Mouse (Mus musculus): ENCODE data around the gene Tcea3.

The Tcea3 gene

DNA sequence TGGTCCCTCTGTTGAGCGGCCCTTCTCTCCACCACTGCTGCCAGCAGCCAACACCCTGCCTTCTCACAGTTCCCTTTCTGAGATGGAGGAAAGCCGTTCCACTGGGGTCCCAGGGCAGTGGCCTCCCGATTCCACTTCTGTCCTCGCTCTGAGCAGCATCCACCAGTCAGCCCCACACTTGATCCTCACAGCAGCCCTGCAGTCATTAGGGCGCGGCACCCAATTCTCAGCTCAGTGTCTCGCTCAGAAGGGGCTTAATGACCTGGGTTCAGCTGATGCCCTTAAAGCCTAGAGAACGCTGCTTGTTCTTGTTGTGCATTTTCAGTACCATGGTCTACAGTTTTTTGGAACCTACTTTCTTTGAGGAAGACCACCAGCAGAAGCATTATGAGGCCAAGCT lies 33.6 kb downstream of the Tcea3 start:
- no peak for DNase-seq (ENCODE audit: low read depth in 2 of 2, low spot score in 2 of 2)

DNA sequence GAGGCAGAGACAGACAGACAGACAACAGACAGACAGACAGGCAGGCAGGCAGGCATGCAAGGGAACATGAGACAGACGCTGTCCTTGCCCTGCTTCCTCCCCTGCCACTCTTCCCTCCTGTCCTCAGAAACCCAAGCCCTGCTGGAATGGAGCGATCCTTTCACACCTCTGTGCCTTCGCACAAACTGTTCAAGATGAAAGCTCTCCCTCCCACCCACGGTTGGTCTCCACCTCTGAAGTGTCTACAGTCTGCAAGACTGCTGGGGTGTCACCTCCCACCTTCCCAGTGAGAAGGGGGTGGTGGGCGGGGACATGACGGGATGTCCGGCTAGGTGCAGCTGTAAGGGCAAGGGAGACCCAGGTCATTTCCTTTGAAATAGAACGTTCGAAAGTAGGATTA lies 34.1 kb downstream of the Tcea3 start:
- DNase-seq (ENCODE audit: low read depth in 2 of 2, low spot score in 2 of 2): no peak

DNA sequence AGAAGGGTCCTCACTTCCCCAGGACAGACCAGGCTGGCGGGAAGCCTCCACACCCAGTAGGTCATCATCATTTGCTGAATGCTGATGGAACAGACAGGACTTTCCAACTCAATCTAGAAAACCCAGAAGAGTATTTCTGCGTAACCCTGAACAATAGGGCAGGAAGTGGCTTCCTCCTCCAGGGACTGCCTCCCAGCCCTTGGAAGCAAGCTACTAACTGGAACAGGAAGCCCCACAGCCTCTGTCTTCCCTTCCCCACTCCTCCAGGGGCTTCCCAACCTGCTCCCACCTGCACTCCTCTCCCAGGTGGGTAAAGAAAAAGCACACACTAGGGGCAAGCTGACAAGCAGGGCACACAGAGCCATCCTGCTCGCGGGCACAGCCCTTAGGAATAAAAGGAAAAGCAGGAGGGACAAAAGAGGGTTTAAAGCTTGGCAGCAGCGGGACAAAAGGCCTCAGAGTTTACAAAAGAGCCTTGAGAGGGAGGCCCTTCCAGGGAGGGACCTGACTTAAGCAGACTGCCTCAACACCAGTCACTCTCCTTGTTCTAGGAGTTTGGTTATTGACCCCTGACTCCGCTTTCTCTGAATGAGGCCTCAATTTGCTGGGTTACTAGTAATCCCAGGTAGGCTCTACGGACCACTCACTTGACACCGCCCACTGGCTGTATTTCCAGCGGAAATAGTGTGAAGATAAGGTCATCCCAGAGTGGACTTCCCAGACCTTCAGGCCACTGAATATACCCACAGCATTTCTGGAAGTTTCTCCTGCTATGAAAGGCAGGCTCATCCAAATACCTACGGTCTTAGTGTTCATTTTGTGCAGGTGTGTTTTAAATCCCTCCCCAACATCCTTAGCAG lies 35.3 kb downstream of the Tcea3 start:
- no peak for DNase-seq (ENCODE audit: low read depth in 2 of 2, low spot score in 2 of 2)

DNA sequence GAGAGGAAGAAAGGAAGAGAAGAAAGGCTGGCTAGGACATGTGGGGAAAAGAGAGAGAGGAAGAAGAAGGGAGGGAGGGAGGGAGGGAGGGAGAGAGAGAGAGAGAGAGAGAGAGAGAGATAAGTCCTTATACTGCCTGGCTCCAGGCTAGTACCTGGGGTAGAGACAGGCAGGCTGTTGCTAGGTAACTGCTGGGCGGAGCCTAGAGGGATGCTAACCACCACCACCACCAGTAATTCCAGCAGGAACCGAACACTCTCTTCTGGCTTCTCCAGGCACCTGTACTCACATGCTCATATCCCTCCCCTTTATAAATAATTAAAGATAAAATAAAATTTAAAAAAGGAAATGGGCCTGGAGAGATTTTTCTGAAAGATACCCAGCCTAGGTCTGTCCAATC lies 36.3 kb downstream of the Tcea3 start:
- DNase-seq (ENCODE audit: low read depth in 2 of 2, low spot score in 2 of 2): no peak

DNA sequence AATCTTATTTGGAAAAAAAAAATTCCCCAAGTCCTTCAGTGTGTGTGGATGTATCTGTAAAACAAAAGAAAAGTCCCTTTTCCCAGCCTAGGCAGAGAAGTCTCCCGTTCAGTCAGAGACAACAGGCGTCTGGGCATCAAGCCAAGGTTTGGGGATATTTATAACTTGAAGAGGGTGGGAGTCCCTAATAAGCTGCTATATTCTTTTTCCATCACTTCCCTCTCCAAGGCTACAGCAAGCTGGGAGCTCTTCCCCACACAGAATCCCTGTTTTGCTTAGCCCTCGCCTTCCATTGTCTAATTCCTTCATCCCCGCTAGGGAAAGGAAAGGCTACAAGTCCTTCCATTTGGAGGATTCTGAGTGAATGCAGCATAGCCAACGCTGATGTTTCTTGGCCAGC lies 36.9 kb downstream of the Tcea3 start, which contains the start of gene Zfp46:
Zfp46 (plus strand) TSS at position 229 of the 400 bp plus-strand sequence.
- DNase-seq (ENCODE audit: low read depth in 2 of 2, low spot score in 2 of 2): no peak

DNA sequence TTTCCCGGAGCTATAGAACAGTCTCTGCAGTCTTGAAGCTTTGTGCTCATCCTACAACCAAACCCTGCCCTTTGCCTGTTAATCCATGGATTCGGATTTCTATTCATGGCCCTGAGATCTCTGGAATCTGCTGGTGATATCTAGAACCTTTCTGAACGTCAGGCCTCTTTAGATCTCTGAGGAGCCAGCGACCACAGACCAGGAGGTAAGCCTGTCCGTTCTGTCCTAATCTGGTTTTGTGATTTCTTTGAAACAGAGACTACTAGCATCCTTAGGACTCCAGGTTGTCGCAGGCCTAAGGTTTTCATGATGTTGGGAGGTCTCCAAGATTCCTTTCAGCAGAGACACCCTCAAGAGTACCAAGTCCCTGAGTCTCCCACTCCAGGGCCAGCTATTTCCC lies 37.4 kb downstream of the Tcea3 start:
- no peak for DNase-seq (ENCODE audit: low read depth in 2 of 2, low spot score in 2 of 2)

DNA sequence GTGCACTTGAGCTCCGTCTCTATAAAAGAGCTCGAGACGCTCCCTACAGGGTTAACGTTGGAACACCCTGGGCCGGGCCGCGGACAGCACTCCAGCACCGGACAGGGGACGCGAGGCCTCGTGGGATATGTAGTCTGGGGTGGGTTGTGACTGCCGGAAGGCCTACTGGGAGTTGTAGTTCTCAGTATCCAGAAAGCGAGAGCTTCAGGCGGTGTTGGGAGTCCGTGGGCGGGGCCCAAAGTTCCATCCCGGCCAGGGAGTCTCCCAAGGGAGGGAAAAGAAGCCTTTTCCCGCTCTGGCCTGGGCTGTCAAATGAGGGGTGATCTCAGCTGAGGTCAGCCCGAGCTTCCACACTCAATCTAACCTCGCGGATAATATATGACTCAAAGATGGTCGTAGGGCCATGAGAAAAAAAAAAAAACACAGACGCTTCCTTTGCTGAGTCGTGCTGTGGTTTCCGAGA lies 37.9 kb downstream of the Tcea3 start:
- peak; percentile 78 to 86 for DNase-seq (ENCODE audit: low read depth in 2 of 2, low spot score in 2 of 2)

DNA sequence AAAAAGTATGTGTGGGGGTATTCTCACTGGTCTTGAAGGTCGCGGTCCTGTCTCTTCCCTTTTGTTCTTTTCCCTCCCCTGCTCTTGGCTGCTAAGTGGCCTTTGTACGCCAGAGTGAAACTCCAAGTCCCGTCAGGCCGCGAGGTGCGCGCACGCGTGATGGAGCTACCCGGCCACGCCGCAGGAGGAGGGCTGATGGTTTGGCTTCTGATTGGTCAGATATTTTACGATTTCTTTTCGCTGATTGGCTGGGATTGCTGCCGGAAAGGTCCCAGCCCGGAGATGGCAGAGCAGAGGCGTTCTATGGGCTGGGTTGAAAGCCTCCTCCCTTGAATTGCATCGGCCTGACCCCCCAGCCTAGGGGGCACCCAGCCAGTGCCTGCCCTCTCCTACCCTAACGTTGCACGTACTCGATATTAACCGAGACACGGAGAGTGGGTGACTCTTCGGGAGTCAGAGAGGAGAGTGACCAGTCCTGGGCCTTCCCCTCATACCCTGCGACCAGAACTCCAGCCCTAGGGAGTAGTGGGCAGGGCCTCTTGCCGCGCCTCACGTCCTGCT lies 38.4 kb downstream of the Tcea3 start:
- peak; percentile 90 to 94 for DNase-seq (ENCODE audit: low read depth in 2 of 2, low spot score in 2 of 2)

DNA sequence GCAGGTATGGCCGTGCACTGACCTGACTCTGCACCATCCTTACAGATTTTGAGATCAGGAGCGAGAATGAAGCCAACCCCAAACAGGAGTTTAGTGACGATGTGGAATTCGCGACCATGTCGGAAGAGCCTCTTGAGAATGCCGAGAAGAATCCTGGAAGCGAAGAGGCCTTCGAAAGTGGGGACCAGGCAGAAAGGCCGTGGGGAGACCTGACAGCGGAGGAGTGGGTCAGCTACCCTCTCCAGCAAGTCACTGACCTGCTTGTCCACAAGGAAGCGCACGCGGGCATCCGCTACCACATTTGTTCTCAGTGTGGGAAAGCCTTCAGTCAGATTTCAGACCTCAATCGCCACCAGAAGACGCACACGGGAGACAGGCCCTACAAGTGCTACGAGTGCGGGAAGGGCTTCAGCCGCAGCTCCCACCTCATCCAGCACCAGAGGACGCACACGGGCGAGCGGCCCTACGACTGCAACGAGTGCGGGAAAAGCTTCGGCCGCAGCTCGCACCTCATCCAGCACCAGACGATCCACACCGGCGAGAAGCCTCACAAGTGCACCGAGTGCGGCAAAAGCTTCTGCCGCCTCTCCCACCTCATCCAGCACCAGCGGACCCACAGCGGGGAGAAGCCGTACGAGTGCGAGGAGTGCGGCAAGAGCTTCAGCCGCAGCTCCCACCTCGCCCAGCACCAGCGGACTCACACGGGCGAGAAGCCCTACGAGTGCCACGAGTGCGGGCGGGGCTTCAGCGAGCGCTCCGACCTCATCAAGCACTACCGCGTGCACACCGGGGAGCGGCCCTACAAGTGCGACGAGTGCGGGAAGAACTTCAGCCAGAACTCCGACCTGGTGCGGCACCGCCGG lies 42.6 kb downstream of the Tcea3 start:
- DNase-seq (ENCODE audit: low read depth in 2 of 2, low spot score in 2 of 2): no peak

DNA sequence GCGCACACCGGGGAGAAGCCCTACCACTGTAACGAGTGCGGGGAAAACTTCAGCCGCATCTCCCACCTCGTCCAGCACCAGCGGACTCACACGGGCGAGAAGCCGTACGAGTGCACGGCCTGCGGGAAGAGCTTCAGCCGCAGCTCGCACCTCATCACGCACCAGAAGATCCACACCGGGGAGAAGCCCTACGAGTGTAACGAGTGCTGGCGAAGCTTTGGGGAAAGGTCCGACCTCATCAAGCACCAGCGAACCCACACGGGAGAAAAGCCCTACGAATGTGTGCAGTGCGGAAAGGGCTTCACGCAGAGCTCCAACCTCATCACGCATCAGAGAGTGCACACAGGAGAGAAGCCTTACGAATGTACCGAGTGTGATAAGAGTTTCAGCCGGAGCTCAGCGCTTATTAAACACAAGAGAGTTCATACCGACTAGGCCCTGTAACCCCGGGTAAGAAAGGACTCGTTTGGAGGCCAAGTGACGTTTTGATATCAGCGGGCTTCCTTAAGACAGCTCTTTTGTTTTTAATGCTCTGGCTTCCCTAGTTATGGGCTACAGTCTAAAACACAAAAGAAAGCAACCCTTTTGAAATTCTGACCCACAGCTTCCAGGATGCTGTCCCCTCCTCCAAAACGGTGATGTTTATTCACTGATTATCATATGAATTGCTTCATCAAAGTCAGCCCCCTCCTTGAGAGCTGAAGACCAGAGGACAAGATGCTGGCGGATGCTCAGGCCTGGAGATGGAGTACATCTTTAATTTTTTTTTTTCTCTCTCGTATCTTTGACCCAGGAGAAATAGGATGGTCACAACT lies 43.5 kb downstream of the Tcea3 start:
- DNase-seq (ENCODE audit: low read depth in 2 of 2, low spot score in 2 of 2): no peak

DNA sequence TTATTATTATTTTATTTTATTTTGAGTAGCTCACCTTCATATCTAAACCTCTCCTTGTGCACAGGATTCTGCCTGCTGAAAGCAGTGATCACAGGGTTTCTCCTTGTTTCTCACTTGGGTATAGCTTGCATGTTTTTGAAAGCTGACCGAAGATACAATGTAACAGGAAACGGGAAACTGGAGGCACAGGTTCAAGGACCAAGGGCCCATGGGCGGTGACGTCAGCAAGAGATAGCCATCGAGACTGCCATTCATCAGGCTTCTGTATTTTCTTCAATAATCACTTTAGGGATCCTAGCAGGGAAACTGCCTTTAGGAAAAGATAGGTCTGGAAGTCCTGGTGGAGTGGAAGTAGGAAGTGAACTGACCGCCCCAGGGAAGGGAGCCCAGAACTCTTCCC lies 44.2 kb downstream of the Tcea3 start:
- no peak for DNase-seq (ENCODE audit: low read depth in 2 of 2, low spot score in 2 of 2)

DNA sequence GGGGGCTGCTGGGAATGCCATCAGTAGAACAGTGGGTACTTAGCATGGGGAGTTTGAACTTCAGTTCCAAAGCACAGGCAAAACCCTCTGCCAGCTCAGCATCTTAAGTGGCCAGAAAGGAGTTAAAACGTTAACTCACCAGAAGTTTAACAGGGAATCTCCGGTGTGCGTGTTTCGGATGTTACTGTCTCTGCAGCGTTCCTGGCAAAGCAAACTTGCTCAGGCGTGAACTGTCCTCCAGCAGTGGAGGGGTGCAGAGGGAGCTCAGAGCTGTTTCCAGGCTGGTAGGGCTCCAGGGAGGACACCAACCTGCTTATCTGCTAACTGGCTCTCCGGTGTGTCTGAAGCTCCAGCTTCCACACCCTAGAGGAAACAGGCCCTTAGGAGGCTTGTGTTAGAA lies 48.4 kb downstream of the Tcea3 start:
- no peak for DNase-seq (ENCODE audit: low read depth in 2 of 2, low spot score in 2 of 2)

DNA sequence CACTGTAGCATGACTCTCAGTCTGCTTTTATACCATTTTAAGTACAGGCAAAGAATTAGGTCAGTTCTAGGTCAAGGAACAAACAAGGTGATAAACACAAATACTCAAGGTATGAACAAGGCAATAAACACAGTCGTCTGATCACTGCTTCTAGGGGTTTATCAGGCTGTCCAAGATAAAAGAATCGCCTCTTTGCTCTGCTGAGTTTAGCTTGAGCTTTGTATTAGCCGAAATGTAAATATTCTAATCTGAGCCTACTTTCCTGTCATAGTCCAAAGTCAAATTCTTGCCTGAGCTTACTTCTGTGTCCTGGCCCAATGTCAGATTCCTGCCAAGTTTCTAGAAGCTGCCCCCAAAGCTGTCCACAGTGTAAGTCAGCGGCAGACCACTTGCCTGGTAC lies 54.9 kb downstream of the Tcea3 start:
- no peak for DNase-seq (ENCODE audit: low read depth in 2 of 2, low spot score in 2 of 2)

DNA sequence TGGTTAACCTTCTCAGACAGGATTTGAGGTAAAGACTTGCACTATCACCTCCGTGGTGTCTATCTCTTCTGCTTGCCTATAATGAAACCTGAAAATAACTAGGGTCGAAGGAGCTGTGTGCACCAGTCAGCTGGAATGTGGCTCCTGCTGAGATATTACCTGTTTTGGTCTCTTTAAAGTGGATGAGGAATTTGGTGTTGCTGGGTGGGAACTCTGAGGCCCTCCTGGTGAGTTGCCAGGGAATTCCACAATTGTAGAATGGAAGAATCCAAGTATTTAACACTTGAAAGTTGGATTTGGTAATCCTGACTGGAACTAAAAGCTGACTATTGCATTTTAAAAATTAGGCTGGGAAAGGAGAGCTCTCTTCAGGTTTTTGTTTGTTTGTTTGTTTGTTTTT lies 56.7 kb downstream of the Tcea3 start:
- no peak for DNase-seq (ENCODE audit: low read depth in 2 of 2, low spot score in 2 of 2)

DNA sequence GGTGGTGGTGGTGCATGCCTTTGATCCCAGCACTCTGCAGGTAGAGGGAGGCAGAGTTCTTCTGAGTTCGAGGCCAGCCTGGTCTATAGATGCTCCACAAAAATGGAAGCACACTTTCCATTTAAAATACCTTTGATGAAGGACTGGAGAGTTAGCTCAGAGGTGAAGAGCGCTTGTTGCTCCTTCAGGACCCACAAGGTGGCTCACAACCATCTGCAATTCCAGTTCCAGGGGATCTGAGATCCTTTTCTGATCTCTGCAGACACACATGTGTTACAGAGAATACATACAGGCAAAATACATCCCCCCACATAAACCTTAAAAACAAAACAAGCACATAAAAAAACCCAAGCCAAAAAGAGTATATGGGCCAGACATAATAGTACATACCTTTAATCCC lies 60.8 kb downstream of the Tcea3 start:
- no peak for DNase-seq (ENCODE audit: low read depth in 2 of 2, low spot score in 2 of 2)

DNA sequence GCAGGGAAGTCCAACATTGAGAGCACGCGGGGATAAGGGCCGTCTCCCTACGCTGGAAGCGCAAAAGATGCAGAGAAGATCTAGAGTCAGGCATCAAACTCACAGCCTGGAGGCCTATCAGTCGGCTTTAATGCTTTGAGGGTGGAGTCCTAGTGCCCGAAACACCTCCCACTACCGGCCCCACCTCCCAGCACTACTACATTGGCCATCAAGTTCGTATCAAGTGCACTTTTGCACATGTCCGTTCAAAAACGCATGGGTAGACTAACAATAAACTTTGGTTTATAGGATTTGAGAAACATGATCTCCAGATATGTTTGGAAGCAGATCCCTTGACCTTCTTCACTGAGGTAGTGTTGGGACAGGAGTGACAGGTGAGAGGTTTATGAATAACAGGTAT lies 62.3 kb downstream of the Tcea3 start:
- peak; percentile 47 to 66 for DNase-seq (ENCODE audit: low read depth in 2 of 2, low spot score in 2 of 2)

DNA sequence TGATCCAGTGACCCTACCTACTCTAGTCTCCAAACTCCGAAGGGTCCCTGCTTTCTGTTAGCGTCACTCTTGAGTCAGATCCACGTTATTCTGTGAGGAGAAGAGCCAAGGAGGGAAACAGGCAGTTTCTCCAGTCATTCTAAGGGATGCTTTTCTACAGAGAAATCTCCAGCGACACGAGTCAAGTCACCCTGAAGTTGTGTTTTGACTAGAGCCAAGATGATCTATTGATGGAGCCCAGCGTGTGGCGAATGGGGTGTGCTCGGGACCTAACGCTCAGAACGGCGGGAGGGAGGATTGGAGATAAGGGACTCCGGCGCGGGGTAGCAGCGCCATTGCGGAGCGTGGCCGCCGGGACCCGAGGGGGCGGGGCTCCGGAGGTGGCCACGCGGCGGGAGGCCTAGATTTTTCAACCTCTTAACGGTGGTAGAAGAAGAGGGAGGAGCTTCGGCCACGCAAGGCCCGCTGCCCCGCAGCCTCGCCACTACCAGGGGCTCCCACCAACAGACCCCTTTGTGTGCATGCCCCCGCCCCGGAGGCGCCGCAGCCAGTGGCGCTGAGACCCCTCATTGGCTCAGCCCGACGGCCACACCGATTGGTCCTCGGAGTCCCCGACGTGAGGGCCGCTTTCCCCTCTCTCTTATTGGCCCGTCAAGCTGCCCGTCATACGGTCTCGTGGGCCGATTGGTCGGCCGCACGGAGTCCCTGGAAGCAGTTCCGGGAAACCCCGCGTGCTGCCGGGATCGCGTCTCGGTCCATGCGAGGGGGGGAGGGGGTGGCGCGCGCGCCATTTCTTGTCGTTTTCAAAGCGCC lies 62.9 kb downstream of the Tcea3 start, which contains the start of gene Hnrnpr:
Hnrnpr (plus strand) TSS at position 714 of the 813 bp plus-strand sequence.
- peak; percentile 98 for DNase-seq (ENCODE audit: low read depth in 2 of 2, low spot score in 2 of 2)

DNA sequence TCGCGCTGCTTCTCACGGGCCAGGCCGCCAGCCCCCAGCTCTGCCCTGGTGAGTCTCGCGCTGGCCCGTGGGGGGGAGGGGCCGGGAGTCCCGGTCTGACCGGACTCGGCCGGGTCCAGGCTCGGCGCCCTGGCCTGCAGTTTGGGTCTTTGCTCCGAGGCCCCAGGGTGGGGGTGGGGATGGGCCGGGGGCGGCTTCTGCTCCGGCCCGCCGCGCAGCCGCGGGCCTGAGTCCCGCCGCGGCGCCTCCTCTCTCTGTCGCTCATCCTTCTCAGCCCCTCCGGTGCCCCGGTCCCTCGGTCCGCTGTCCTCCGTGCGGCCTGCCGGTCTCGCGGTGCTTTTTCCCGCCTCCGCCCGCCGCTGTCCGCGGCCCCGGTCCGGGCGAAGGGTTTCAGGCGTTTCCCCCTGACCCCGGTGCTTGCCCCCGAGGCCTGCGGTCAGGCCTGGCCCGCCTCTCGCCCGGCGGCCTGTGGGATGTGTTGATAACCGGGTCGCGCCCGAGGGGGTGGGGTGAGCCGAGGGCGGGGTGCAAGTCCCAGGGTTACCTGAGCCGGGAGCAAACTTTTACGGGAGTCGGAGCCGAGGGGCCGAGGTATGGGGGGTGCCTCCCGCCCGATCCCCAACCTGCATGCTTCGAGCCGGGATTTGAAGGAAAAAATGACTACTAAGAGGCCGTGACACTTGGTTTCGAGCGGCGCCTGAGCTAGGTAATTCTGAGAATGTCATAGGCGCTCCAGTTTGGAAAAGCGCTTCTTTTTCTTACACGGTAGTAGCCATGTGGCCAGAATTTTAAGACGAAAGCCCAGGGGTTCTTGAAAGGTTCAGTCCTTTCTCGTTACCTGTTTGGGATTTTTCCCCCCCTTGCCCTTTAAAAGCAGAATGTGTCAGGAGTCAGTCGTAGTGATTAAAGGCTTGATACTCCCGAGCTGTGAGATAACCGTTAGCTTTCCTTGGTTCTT lies 63.8 kb downstream of the Tcea3 start:
- DNase-seq (ENCODE audit: low read depth in 2 of 2, low spot score in 2 of 2): peak; percentile 32 to 37

DNA sequence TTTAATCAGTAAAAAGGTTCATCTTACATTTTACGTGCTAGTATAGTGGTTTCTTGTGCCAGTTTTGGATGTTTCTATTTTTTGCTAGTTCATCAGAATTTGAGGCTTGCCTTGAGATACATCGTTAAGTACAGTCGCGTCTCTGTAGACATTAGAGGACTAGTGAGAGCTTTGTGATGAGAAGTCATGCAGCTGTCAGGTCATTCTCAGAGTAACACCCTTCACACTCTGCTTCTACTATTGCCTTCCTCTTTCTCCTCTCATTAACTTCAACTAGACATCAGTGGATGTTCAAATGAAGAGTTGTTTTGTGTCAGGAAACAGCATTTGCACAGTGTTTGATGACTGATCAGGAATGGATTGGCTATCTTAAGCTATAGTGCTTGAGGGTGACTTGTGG lies 65.1 kb downstream of the Tcea3 start:
- DNase-seq (ENCODE audit: low read depth in 2 of 2, low spot score in 2 of 2): no peak
